Comparison of ENCODE assay signal across 9 mouse cellular contexts in the genomic region with DNA sequence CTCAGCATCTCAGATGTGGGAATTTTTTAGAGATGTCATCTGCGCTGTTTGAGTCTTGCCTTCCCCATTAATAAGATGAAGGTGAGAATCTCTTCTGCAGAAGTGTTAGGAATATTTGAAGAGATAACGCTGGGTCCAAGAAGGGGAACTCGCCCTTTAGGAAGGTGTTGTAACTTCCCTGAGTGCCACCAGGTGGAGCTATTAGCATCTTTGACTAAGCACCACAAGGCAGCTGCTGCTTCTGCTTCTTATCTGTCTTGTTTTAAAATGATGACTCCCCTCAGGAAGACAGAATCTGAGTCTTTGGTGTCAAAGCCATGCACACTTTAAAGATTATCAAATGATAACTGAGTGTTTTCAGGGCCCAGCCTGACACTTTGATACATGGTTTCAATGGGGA. TPM values are rescaled to one million over a fixed set of nuclear protein-coding genes. Genes with fewer than 3 reads are reported as not detected.
A peak's percentile ranks its signal among the peaks of the same experiment; 100 is the strongest.
DNase-seq lines count a peak whose midpoint lies in the region; ATAC-seq and TF ChIP-seq lines count a peak whose summit lies in the region.
"Had no signal": no experiment of that assay in that cellular context is flagged by ENCODE, and none has a peak within 500 bp of the region (broad histone marks: within the 10 kb centered on the region; RNA-seq: fewer than 3 reads in every experiment).

No protein-coding gene starts in this region.

- no peaks in the 10 kb centered on the region for H3K27me3 ChIP-seq in liver, embryonic 12.5 days (replicated peaks)
- H3K27me3 ChIP-seq in hindbrain, embryonic 12.5 days, result no peaks in the 10 kb centered on the region
- H3K27me3 ChIP-seq in midbrain, postnatal 0 days (ENCODE audit: insufficient read depth, low read length), result no peaks in the 10 kb centered on the region
- no peaks in the 10 kb centered on the region for H3K27me3 ChIP-seq in stomach, postnatal 0 days (ENCODE audit: control insufficient read depth, insufficient read depth, low read length)
- H3K27me3 ChIP-seq: embryonic facial prominence, embryonic 13.5 days had no signal

- peak; percentile 71 for TF ChIP-seq CTCF in bone marrow, adult 2 months (IDR thresholded peaks at IDR 0.05; ENCODE audit: control insufficient read depth, insufficient read depth, low read length)
- peak; percentile 95 for TF ChIP-seq CTCF in midbrain, postnatal 0 days (IDR thresholded peaks at IDR 0.05)
- TF ChIP-seq CTCF in stomach, postnatal 0 days (IDR thresholded peaks at IDR 0.05; ENCODE audit: low read depth), result peak; percentile 92

- no peaks in the 10 kb centered on the region for H3K9me3 ChIP-seq in liver, embryonic 12.5 days (replicated peaks)
- no peaks in the 10 kb centered on the region for H3K9me3 ChIP-seq in hindbrain, embryonic 12.5 days (replicated peaks)
- H3K9me3 ChIP-seq in midbrain, postnatal 0 days (ENCODE audit: low read length), result no peaks in the 10 kb centered on the region
- no peaks in the 10 kb centered on the region for H3K9me3 ChIP-seq in stomach, postnatal 0 days (ENCODE audit: control insufficient read depth, low read length)
- H3K9me3 ChIP-seq: embryonic facial prominence, embryonic 13.5 days had no signal

- DNase-seq in liver, result peak; percentile 59
- DNase-seq in left cerebral cortex, postnatal 25 days (ENCODE audit: low spot score in 2 of 2), result peak; percentile 71 to 80
- peak; percentile 84 for DNase-seq in midbrain, postnatal 0 days (ENCODE audit: low spot score)
- DNase-seq in stomach, postnatal 0 days (ENCODE audit: low spot score), result peak; percentile 34

- no peak overlapping the region for H3K9ac ChIP-seq in liver, embryonic 12.5 days
- H3K9ac ChIP-seq in hindbrain, embryonic 12.5 days, result no peak overlapping the region
- H3K9ac ChIP-seq in midbrain, postnatal 0 days (replicated peaks; ENCODE audit: low read length, poor library complexity, severe bottlenecking), result no peak overlapping the region
- H3K9ac ChIP-seq in stomach, postnatal 0 days (ENCODE audit: low read length), result no peak overlapping the region
- H3K9ac ChIP-seq: embryonic facial prominence, embryonic 13.5 days had no signal

- intact Hi-C loops in left cerebral cortex, postnatal 25 days (cut with DNase I), result loop anchor here (1.0 kb wide), 1 partner anchor 117 kb away; no protein-coding TSS in a partner anchor

- peaks cover 7% of the 10 kb centered on the region for H3K4me1 ChIP-seq in liver, embryonic 12.5 days
- H3K4me1 ChIP-seq in bone marrow, adult 2 months (ENCODE audit: control insufficient read depth, insufficient read depth, low read length), result peaks cover 4% of the 10 kb centered on the region; the same call in 1 of the 2 replicates
- no peaks in the 10 kb centered on the region for H3K4me1 ChIP-seq in hindbrain, embryonic 12.5 days
- H3K4me1 ChIP-seq in midbrain, postnatal 0 days (ENCODE audit: insufficient read depth, low read length), result no peaks in the 10 kb centered on the region
- no peaks in the 10 kb centered on the region for H3K4me1 ChIP-seq in stomach, postnatal 0 days (replicated peaks; ENCODE audit: control insufficient read depth, insufficient read depth)

- H3K36me3 ChIP-seq in liver, embryonic 12.5 days, result no peaks in the 10 kb centered on the region
- no peaks in the 10 kb centered on the region for H3K36me3 ChIP-seq in hindbrain, embryonic 12.5 days
- no peaks in the 10 kb centered on the region for H3K36me3 ChIP-seq in midbrain, postnatal 0 days (ENCODE audit: insufficient read depth, low read length)
- no peaks in the 10 kb centered on the region for H3K36me3 ChIP-seq in stomach, postnatal 0 days (ENCODE audit: control insufficient read depth, insufficient read depth, low read length)
- H3K36me3 ChIP-seq: embryonic facial prominence, embryonic 13.5 days had no signal

- 4% methylated on average over 3 of the region's 3 CpGs for WGBS in liver, embryonic 12.5 days (ENCODE audit: insufficient replicate concordance)
- 8% methylated on average over 3 of the region's 3 CpGs for WGBS in bone marrow, adult 2 months
- 7% methylated on average over 3 of the region's 3 CpGs for WGBS in hindbrain, embryonic 12.5 days
- 11% methylated on average over 3 of the region's 3 CpGs for WGBS in midbrain, postnatal 0 days
- 13% methylated on average over 3 of the region's 3 CpGs for WGBS in stomach, postnatal 0 days

- H3K4me3 ChIP-seq in liver, embryonic 12.5 days, result no peak overlapping the region
- no peak overlapping the region for H3K4me3 ChIP-seq in bone marrow, adult 2 months (replicated peaks; ENCODE audit: control insufficient read depth, low read depth, low read length)
- no peak overlapping the region for H3K4me3 ChIP-seq in hindbrain, embryonic 12.5 days
- no peak overlapping the region for H3K4me3 ChIP-seq in midbrain, postnatal 0 days (ENCODE audit: low read depth, low read length)
- H3K4me3 ChIP-seq in stomach, postnatal 0 days (ENCODE audit: low read depth, low read length), result no peak overlapping the region
- H3K4me3 ChIP-seq: embryonic facial prominence, embryonic 13.5 days had no signal

- no peak for TF ChIP-seq POLR2A in bone marrow, adult 2 months (IDR thresholded peaks at IDR 0.05; ENCODE audit: borderline replicate concordance, control insufficient read depth, low read depth, low read length)

- H3K4me2 ChIP-seq in liver, embryonic 12.5 days, result no peak overlapping the region
- H3K4me2 ChIP-seq in hindbrain, embryonic 12.5 days (replicated peaks), result no peak overlapping the region
- H3K4me2 ChIP-seq in midbrain, postnatal 0 days (ENCODE audit: low read depth, low read length, poor library complexity, severe bottlenecking), result no peak overlapping the region
- no peak overlapping the region for H3K4me2 ChIP-seq in stomach, postnatal 0 days (replicated peaks; ENCODE audit: low read depth)
- H3K4me2 ChIP-seq: embryonic facial prominence, embryonic 13.5 days had no signal

- no peak for ATAC-seq in liver, embryonic 12.5 days
- ATAC-seq in erythroid progenitor cell, adult 5-6 weeks (replicated peaks; ENCODE audit: low FRiP score, poor library complexity, severe bottlenecking), result peak; percentile 70
- peak; percentile 49; the same call in 1 of the 2 replicates for ATAC-seq in hindbrain, embryonic 12.5 days (ENCODE audit: low FRiP score)
- peak; percentile 56; the same call in 1 of the 2 replicates for ATAC-seq in midbrain, postnatal 0 days (ENCODE audit: low FRiP score)
- ATAC-seq in stomach, postnatal 0 days (ENCODE audit: low FRiP score, low TSS enrichment), result no peak

- no peak for TF ChIP-seq EP300 in stomach, postnatal 0 days (optimal IDR thresholded peaks at IDR 0.05)

- H3K27ac ChIP-seq in liver, embryonic 12.5 days, result no peak overlapping the region
- H3K27ac ChIP-seq in bone marrow, adult 2 months (ENCODE audit: control insufficient read depth, insufficient read depth, low read depth, low read length, poor library complexity), result no peak overlapping the region
- H3K27ac ChIP-seq in hindbrain, embryonic 12.5 days, result no peak overlapping the region
- H3K27ac ChIP-seq in midbrain, postnatal 0 days (ENCODE audit: low read depth, low read length), result no peak overlapping the region
- no peak overlapping the region for H3K27ac ChIP-seq in stomach, postnatal 0 days (replicated peaks)
- H3K27ac ChIP-seq: embryonic facial prominence, embryonic 13.5 days had no signal

RNA-seq across cellular contexts. Expression of gene Cnot6, which starts 15.4 kb away (rescaled TPM):
- 40.2 and 44.7 TPM in 2 replicates for polyA plus RNA-seq in liver, embryonic 12.5 days (2016; fragmentation: Nextera tagmentation; extraction: Ambion mirVana)
- polyA plus RNA-seq in bone marrow, adult 2 months (2011; ENCODE audit: insufficient read depth, insufficient read length, low replicate concordance, missing spikeins), result 19.7 and 20.2 TPM in 2 replicates
- 91.0 and 112 TPM in 2 replicates for total RNA-seq in erythroid progenitor cell, adult 5-6 weeks (2015; ENCODE audit: low replicate concordance)
- 115 and 137 TPM in 2 replicates for total RNA-seq in erythroid progenitor cell, adult 5-6 weeks (2017; ENCODE audit: low replicate concordance)
- polyA plus RNA-seq in hindbrain, embryonic 12.5 days (2016; fragmentation: Nextera tagmentation; extraction: Ambion mirVana), result 92.2 and 93.1 TPM in 2 replicates
- 10 to 100 TPM; 44.7 to 51.6 TPM for total RNA-seq in left cerebral cortex, postnatal 25 days (2021)
- 28.9 and 53.1 TPM in 2 replicates for total RNA-seq in midbrain, postnatal 0 days (2014; rRNA removed)
- 21.7 and 26.9 TPM in 2 replicates for polyA plus RNA-seq in midbrain, postnatal 0 days (2015; fragmentation: Nextera tagmentation; extraction: Ambion mirVana)
- 29.1 and 29.6 TPM in 2 replicates for polyA plus RNA-seq in stomach, postnatal 0 days (2015; fragmentation: Nextera tagmentation; extraction: Ambion mirVana)

Comparison
In these comparisons a context has a peak if more than half of its experiments do, and no peak if none do; other contexts are left out.
1. DNase-seq: peak in every context shown above with its lines; median percentile 84 in midbrain, postnatal 0 days; 76 in left cerebral cortex, postnatal 25 days; 59 in liver; 34 in stomach, postnatal 0 days.
2. ATAC-seq: peak in erythroid progenitor cell, adult 5-6 weeks (single experiment), hindbrain, embryonic 12.5 days (single experiment) and midbrain, postnatal 0 days (single experiment); none in liver, embryonic 12.5 days (single experiment) and stomach, postnatal 0 days (single experiment).
3. Peak in every context shown above with its lines, with median percentiles within 50 percentile points of each other: CTCF ChIP-seq.